Mouse (Mus musculus) gastrocnemius, postnatal 14 days (tissue): ENCODE data around the gene Dlk2. TPM values are rescaled to one million over a fixed set of nuclear protein-coding genes. Genes with fewer than 3 reads are reported as not detected.

ENCODE experiments used
- DNase-seq: peaks from one replicate; pipeline ENCODE4 v3.0.0; 2021; ENCODE audit warnings: mixed read lengths
- intact Hi-C: fragments of 180-260 bp; cut with DNase I; formaldehyde crosslinking; loops from one replicate; pipeline ENCODE4 v1.15.1; 2025; ENCODE audit warnings: low total_unique reads
- long read RNA-seq, 2 experiments: library from polyadenylated mRNA; stranded (forward); transcript quantifications; one replicate each; pipeline ENCODE4 v2.0.0; 2021
- total RNA-seq, 2 experiments: library from RNA; stranded (reverse); gene quantifications; 2 replicates each; pipeline ENCODE4 v1.2.3; 2021

The Dlk2 gene
- total RNA-seq, result under 1 TPM; 0.35 to 0.59 TPM
- long read RNA-seq, experiment 1, partial matches to known transcripts, result 0 of 1 reads
- long read RNA-seq, experiment 1, other reads (novel, unspliced or antisense), result 1 of 1 reads
- long read RNA-seq, experiment 2, partial matches to known transcripts, result 0 of 1 reads
- long read RNA-seq, experiment 2, other reads (novel, unspliced or antisense), result 0 of 1 reads

DNA sequence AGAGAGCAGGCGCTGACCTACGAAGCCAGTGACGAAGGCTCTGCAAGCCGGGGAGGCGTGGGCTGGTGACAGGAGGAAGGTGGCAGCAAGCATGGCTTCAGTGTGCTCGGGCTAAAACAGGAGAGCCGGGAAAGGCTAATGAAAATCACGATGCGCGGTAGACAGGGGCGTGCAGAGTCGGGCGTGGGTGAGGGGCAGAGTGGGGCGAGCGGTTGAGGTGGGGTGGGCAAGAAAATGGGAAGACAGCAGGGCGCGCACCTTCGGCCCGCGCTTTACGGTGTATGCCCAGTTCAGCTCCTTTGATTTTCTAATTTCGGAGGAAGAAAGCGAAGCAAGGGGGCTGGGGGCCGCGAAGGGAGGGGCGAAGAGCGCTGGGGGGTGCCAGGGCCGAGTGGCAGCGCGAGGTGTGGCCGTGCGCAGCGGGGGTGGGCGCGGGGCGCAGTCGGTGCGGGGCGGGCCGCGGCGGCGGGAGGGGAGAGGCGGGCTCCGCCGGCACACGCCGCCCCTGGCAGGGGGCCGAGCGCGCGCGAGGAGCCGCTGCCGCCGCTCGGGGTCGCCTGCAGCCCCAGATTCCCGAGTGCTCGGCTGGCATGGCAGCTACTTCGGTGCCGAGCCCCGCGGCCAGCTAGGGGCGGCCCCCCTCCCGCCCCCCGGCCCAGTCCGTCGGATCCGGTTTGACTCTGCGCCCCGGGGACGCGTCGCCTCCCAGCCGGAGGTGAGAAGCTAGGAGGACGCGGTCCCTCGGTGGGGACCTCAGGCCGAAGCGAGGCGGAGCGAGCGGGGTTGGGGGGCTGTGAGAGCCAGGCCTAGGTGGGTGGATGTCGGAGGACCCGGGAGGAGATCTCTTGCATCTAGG is at the start of gene Dlk2:
Dlk2 (plus strand) TSS at position 58 of the 856 bp plus-strand sequence.
- intact Hi-C loops, result loop anchor here (2.0 kb wide), 1 partner anchor 31 kb away; no protein-coding TSS in a partner anchor
- DNase-seq, result no peak

DNA sequence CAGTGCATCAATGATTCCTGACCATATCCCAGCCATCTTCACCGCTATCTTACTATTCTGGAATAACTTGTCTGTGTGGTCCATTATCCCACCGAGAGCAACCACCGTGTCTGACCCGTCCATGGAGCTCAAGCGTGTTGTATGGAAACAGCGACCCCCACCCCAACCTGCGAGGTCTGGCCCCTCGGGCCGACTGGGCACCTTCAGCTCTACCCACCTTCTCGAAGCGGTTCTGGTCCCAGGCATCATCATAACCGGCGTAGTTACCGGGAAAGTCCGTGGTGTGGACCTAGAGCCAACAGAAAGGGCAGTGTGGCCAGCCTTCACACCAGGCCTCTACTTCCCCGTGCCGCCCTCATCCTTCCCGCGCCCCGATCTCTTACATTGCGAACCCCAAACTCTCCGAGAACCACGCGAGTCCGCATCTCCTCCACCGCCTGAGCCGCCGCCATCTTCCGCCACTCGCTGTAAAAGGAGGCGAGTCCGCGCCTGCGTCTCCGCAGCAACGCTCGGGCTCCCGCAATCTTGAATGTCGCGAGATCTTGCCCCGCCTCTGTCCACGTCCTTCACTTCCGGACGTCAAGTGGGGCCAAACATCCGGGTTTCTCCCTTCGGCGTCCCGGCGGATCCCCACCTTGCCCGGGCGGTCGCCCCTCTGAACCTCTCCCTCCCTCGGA is 49.6 kb upstream of the Dlk2 start, which contains the start of the genes Polr1c and Yipf3:
Polr1c (minus strand) TSS at position 543 of the 677 bp plus-strand sequence.
Yipf3 (plus strand) TSS at position 569 of the 677 bp plus-strand sequence.
- intact Hi-C loops, result no loop called here
- peak; percentile 96 for DNase-seq

DNA sequence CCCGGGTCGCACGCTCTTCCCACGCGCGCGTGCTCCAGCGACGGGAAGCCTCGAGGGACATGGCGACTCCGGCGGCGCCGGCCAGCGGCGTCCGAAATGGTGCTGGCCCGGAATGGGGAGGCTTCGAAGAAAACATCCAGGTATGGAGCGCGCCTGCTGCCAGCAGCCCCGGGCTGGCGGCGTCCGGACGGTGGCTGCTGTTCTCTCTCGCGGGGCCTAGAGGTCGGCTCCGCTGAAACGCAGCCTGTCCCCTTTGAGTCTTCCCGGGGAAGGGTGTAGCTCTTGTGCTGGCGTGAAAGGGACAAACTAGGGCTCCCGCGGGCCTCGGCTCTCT is 49.1 kb upstream of the Dlk2 start:
- no peak for DNase-seq
- intact Hi-C loops, result no loop called here

DNA sequence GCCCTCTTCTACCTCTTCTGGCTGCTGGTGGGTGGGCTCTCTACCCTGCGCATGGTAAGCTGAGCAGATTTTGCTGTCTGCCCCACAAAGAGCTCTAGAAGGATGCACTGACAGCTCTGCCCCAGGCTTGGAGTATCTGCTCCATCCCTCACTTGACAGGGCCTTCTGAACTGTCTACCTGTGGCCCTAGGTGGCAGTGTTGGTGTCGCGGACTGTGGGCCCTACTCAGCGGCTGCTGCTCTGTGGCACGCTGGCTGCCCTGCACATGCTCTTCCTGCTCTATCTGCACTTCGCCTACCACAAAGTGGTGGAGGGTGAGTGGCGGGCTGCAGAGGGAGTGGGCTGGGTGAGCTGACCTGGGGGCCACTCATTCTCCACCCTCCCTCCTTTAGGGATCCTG is 46.0 kb upstream of the Dlk2 start:
- intact Hi-C loops, result no loop called here
- no peak for DNase-seq

DNA sequence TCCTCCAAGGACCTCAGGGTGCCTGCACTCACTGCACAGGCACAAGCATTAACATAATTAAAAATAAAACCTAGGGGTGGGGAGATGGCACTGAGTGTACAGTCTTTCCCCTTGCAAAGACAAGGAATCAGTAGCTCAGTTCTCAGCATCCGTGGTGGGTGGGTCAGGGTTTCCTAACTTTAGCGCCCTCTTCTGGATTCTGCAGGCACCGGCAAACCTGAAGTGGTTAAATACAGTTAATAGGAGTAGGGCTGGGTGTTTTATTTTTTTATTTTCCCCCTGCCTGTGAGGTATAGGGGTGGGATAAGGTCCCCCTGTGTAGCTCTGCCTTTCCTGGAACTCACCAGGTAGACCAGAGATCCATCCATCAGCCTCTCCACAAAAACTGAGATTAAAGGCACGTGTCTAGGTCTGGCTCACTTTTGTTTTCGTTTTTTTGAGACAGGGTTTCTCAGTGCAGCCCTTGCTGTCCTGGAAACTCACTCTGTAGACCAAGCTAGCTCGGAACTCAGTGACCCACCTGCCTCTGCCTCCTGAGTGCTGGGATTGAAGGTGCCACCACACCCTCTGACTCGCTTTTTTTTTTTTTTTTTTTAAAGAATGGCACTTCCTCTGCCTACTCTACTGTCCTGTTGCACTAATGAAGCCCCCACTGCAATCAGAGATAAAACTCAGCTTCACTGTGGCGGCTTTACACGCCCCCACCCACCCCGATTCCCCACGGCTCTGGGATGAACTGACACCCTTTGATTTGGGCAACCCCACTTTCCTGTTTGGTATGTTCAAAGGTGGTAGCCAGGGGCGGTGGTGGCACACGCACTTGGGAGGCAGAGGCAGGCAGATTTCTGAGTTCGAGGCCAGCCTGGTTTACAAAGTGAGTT is 44.4 kb upstream of the Dlk2 start:
- DNase-seq, result no peak

DNA sequence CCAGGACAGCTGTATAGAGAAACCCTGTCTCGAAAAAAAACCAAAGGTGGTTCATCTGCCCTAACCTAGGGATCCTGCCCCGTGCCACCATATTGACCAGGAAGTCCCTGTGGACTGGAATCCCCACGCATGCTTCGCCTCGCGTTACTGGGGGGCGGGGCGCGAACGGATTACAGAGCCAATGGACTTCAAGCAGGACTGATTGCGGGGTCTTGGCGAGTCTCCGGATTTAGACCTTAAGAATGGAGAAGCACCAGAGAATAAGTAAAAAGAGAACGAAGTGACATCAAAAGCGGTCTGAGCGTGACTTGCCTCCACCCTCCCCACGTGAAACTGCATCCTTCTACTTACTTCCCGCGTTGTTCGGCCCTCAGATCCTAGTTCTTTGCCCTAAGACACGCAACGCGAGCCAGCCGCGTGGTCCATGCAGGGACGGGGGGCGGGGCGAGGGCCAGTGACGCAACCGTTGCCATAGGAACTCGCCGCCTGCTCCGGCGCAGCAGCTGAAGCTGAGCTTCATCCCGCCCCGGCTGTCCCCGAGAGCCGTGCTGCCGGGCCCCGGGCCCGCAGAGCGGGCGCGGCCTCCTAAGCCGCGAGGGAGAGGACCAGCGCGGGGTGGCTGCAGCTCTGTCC is 43.7 kb upstream of the Dlk2 start, which contains the start of gene Lrrc73:
Lrrc73 (plus strand) TSS at position 80 of the 633 bp plus-strand sequence.
- intact Hi-C loops, result no loop called here
- DNase-seq, result peak; percentile 91

More for the DNA sequence above, 44.4 kb upstream of the Dlk2 start:
- intact Hi-C loops, result no loop called here

DNA sequence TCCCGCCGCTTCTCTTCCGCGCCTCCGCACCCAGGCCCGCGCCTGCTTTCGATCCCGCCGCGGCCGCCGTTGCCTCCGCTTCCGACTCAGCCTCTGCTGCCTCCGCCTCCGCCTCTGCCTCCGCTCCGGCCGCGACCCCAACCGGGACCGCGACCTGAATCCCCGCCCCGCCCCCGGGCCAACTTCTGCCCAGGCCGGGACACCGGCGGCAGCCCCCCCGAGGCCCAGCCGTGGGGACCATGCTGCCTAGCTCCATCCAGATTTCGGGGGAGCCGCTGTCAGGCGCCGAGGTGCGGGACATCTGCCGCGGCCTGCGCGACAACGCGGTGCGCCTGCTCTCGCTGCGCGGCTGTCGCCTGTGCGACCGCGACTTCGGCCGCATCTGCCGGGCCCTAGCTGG is 43.1 kb upstream of the Dlk2 start:
- no peak for DNase-seq
- intact Hi-C loops, result no loop called here

DNA sequence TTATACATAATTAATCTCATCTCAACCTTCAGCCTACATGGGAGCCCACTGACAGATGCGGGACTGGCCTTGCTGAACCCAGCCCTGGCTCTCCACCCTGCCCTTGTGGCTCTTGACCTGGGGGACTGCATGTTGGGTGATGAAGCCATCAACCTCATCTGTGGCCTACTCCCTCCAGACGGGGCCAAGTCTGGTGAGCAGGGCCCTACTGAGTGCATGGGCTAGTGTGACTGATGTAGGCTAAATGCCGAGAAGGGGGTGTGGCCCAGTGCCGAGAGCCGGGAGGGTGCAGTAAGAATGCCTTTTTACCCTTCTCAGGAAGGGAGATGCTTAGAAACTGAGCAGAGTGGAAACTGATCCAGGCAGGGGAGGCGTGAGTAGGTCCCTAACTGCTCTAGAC is 42.1 kb upstream of the Dlk2 start:
- intact Hi-C loops, result no loop called here
- no peak for DNase-seq

DNA sequence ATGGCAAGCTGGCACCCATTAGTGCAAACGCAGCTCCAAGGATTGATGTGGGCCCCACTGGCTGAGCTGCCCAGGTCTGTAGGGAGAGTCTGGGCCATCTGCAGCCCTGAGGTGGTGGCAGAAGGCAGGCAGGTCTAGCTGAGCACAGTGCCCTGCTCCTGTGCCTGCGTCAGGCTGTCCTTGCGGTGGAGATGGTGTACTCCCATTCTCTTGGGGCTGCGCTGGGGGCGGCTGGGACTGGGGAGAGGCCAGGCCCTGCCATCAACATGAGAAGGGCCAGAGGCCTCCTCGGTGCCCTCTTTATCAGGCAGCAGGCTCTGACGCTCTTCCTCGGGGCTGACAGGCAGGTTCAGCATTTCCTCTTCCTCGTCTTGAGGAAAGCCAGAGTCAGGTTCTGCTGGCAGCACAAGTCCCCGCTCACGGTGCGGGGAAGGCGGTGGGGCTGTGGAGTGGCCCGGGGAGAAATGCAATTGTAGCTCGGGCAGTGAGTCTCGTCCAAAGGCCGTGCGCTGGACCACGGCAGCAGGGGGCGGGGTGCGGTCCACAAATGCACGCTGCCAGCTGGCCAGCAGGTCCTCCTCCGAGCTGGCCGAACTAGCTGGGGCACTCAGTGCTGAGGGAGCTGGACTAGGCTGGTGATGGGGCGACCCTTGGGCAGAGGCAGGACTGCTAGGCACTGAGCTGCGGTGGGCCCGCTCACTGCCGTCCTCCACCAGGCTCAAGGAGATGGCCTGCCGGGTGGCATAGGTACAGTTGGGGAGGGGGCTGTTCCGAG is 38.8 kb upstream of the Dlk2 start:
- intact Hi-C loops, result no loop called here
- no peak for DNase-seq

DNA sequence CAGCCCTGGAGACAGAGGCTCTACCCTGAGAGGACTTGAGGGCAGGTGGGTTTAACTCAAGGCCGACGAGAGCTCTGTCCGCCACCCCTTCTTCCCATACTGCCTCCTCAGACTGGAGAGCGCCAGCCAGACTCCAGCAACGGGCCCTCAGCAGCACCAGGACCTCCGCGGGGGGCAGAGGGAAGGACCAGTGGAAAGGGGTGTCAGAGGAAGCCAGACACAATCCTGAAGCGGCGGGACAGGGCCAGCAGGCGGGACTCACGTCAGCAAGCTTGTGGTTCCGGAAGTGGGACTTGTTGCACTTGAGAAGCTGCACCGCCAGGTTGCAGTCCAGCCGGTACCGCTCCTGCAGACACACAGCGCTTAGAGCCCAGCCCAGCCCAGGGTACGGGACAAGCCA is 37.5 kb upstream of the Dlk2 start:
- no peak for DNase-seq
- intact Hi-C loops, result loop anchor here (10.0 kb wide), 1 partner anchor 125 kb away; the partner anchor contains the start of gene Zfp318

DNA sequence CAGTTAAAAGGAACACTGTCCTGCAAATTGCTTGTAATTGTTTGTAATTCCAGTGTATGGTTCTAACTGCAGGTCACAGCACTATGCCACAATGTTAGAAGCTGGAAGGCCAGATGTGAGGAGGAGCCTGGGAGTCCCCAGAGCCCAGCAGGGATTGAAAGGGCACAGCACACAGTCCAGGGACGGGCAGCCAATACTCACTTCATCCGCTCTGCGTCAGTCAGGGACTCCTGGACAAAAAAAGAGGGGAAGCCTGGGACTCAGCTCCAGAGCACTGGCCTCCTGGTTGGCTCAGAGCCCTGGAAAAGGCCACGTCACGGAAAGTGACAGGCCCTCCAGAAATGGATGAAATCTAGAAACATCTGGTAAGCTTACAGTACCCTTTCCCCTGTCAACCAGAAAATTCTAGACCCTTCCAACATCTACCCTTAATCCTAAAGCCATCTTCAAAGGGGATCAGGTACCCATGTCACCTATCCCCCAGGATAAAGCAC is 35.0 kb upstream of the Dlk2 start:
- no peak for DNase-seq
- intact Hi-C loops, result loop anchor here (10.0 kb wide), 1 partner anchor 123 kb away; the partner anchor contains the start of gene Zfp318

DNA sequence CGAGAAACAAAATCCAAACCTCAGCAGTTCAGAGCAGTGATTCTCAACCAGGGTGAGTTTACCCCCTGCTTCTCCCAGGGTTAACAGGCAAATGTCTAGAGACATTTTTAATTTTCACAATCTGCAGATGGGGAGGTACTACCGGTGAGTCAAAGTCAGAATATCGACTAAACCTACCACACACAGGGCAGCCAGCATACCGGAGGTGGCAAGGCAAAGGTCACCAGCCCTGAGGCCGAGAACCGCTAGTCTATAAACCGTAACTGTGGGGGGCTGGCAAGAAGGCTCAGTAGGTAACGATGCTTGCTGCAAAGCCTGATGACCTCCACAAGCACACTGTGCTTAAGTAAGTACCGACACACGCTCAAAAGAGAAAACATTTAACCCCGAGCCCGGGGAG is 31.7 kb upstream of the Dlk2 start:
- intact Hi-C loops, result loop anchor here (10.0 kb wide), 1 partner anchor 119 kb away; the partner anchor contains the start of gene Zfp318
- DNase-seq, result no peak

DNA sequence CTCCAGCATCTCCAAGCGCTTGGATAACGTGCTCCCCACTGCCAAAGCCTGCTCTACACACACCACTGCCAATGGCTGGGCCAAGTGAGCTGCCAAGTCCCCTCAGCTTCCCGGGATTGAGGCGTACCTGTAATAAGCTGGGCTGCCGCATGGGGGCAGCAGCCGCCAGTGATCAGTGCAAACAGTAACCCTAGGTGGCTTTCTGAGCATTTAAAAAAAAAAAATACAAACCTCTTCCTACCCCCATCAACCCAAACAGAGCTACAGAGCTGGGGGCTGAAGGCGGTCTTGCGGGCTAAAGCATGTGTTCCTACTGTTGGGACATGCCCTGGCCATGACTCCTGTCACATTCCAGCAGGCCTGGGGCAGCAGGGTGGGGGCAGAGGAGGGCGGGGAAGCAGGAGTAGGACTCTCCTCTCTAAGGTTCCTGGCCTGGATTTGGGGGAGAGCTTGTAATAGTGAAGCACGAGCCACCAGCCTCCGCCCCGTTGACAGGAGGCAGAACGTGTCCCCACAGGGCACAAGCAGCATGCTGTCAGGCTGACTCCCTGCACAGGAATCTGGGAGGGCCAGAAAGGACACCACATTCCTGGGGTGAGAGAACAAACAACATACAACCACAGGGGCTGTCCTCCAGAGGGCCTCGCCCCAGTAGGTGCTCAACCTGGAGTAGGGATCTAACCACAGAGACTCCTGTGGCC is 31.2 kb upstream of the Dlk2 start:
- intact Hi-C loops, result loop anchor here (2.0 to 10.0 kb wide), 2 partner anchors 33 to 119 kb away; partner anchors contain the start of gene Zfp318

DNA sequence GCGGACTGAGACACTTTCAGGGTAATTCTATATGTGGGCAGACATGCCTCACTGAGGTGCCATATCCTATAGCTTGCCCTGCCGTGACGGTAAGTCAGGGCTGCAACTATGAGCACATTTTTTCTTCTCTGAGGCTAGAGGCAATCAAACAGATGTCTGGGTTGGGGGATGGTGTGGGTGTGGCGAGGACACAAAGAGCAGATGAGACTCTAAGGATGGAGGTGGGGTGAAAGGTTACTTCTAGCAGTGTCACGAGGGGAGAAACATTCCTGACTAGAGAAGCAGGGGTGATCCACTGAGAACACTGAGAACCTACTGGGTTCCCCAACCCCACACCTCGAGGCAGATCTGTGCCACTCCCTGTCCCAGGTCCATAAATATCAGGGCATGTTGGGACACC is 30.2 kb upstream of the Dlk2 start:
- intact Hi-C loops, result loop anchor here (2.0 to 10.0 kb wide), 2 partner anchors 32 to 118 kb away; partner anchors contain the start of gene Zfp318
- DNase-seq, result no peak

More for the DNA sequence above, 31.2 kb upstream of the Dlk2 start:
- peak; percentile 86 for DNase-seq

DNA sequence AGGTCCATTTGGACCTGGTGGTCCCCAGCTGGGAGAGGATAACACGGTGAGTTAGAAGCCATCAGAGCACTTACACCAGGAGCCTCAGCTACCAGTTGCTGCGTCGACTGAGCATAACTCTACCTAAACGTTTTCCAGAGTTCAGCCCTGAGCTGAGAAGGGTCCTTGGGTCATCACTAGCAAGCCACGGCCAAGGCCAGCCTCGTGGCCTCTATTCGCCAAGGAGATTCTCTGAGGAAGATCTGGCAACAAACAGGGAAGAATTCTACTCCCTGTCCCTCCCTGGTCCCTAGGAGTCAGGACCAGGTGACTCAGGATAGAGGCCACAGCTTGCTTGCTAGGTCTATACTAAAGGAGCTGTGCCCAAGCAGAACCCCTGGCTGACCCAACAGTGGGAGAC is 29.7 kb upstream of the Dlk2 start:
- DNase-seq, result no peak
- intact Hi-C loops, result loop anchor here (2.0 to 10.0 kb wide), 2 partner anchors 31 to 117 kb away; partner anchors contain the start of gene Zfp318

DNA sequence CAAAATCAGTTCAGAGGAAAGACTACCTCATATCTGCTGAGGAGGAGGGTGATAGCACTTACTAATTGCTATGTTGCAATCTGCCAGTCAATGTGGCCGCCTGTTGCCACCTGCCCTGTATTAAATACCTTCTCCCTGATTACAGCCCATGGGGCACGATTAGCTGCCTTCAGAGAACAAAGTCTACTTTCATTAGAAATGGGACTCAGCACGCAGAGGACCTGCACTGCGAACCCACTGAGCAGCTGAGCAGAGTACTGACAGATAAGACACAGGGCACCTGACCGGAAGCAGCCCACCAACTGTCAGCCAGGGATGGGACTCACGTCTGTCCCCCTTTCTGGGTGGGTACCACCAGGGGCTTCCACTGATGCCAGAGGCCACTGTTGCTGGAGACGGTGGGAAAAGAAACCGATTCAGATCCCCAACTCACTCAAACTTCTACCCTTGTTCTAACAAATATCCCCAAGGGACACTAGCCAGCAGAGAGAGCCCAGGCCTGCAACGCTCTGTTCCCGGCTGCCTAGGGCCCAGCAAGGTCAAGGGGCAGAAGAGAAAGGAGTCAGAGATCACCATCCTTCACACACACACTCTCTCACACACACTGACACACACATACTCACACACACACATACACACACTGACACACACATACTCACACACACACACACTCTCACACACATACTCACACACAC is 29.0 kb upstream of the Dlk2 start:
- intact Hi-C loops, result loop anchor here (10.0 kb wide), 1 partner anchor 117 kb away; the partner anchor contains the start of gene Zfp318
- no peak for DNase-seq
